Mouse (Mus musculus): ENCODE measurements around the gene Atg13. TPM values are rescaled to one million over a fixed set of nuclear protein-coding genes. Genes with fewer than 3 reads are reported as not detected.

Atg13 gene
- total and polyA plus RNA-seq, 3 experiments, result 5.8 to 20.7 (median 8.5) TPM

GRCm38 (mm10) chr2:91635486-91635885, 74.9 kb downstream of the Atg13 start:
- no peak overlapping the region for H3K9ac ChIP-seq (ENCODE audit: insufficient read depth, low read depth)
- no peaks in the 10 kb centered on the region for H3K9me3 ChIP-seq (replicated peaks; ENCODE audit: low read length)
- in situ Hi-C loops (cut with MboI; ENCODE audit: low pct_ligation_motif_present, low pct_unique_long_range_greater_than_20kb, low sequenced_read_pairs), result no loop called here
- H3K27me3 ChIP-seq (replicated peaks), result no peaks in the 10 kb centered on the region
- no peak overlapping the region for H3K27ac ChIP-seq (ENCODE audit: insufficient read depth, low read depth)
- TF ChIP-seq NRF1 (IDR thresholded peaks at IDR 0.05; ENCODE audit: low read depth, low read length), result no peak
- dilution Hi-C loops (cut with MboI; ENCODE audit: extremely low pct_ligation_motif_present, extremely low pct_unique_long_range_greater_than_20kb, low sequenced_read_pairs), result no loop called here
- no peaks in the 10 kb centered on the region for H3K79me2 ChIP-seq (replicated peaks; ENCODE audit: control insufficient read depth, extremely low read depth, insufficient read depth, poor library complexity, severe bottlenecking)
- no peak overlapping the region for H3K4me2 ChIP-seq (ENCODE audit: insufficient read depth, low read depth, poor library complexity, severe bottlenecking)
- H3K36me3 ChIP-seq (replicated peaks in 1 of 2; ENCODE audit: control insufficient read depth in 1 of 2, insufficient read depth in 1 of 2, low read length in 1 of 2), result no peaks in the 10 kb centered on the region
- peaks cover 7 to 22% of the 10 kb centered on the region in 2 experiments; a peak in 3 of 4 replicates for H3K4me1 ChIP-seq (ENCODE audit: control insufficient read depth in 1 of 2, insufficient read depth in 2 of 2)
- DNase-seq (ENCODE audit: extremely low read depth), result no peak
- no peak overlapping the region for H3K4me3 ChIP-seq (replicated peaks in 1 of 3; ENCODE audit: low read depth in 2 of 3, low read length in 2 of 3, poor library complexity in 1 of 3)

GRCm38 (mm10) chr2:91634841-91635240, 75.5 kb downstream of the Atg13 start:
- in situ Hi-C loops (cut with MboI; ENCODE audit: low pct_ligation_motif_present, low pct_unique_long_range_greater_than_20kb, low sequenced_read_pairs), result no loop called here

GRCm38 (mm10) chr2:91633334-91633977, 76.9 kb downstream of the Atg13 start:
- no peaks in the 10 kb centered on the region for H3K36me3 ChIP-seq (replicated peaks in 1 of 2; ENCODE audit: control insufficient read depth in 1 of 2, insufficient read depth in 1 of 2, low read length in 1 of 2)
- H3K9me3 ChIP-seq (replicated peaks; ENCODE audit: low read length), result no peaks in the 10 kb centered on the region
- no peak overlapping the region for H3K27ac ChIP-seq (ENCODE audit: insufficient read depth, low read depth)
- in situ Hi-C loops (cut with MboI; ENCODE audit: low pct_ligation_motif_present, low pct_unique_long_range_greater_than_20kb, low sequenced_read_pairs) (no loop called here), dilution Hi-C loops (cut with MboI; ENCODE audit: extremely low pct_ligation_motif_present, extremely low pct_unique_long_range_greater_than_20kb, low sequenced_read_pairs) (no loop called here)
- no peak overlapping the region for H3K4me2 ChIP-seq (ENCODE audit: insufficient read depth, low read depth, poor library complexity, severe bottlenecking)
- H3K4me1 ChIP-seq (ENCODE audit: control insufficient read depth in 1 of 2, insufficient read depth in 2 of 2), result peaks cover 7 to 22% of the 10 kb centered on the region in 2 experiments; a peak in 3 of 4 replicates
- no peak overlapping the region for H3K9ac ChIP-seq (ENCODE audit: insufficient read depth, low read depth)
- no peaks in the 10 kb centered on the region for H3K79me2 ChIP-seq (replicated peaks; ENCODE audit: control insufficient read depth, extremely low read depth, insufficient read depth, poor library complexity, severe bottlenecking)
- no peak for DNase-seq (ENCODE audit: extremely low read depth)
- TF ChIP-seq ETS1 (conservative IDR thresholded peaks at IDR 0.05; ENCODE audit: low read depth, low read length) (no peak), RCOR1 (conservative IDR thresholded peaks at IDR 0.05; ENCODE audit: low read depth, low read length) (no peak), NELFE (IDR thresholded peaks at IDR 0.05; ENCODE audit: low read depth, low read length) (no peak), CHD1 (IDR thresholded peaks at IDR 0.05; ENCODE audit: low read depth, low read length) (no peak), MAX (IDR thresholded peaks at IDR 0.05; ENCODE audit: low read length) (no peak), MAFK (IDR thresholded peaks at IDR 0.05; ENCODE audit: insufficient replicate concordance, low read length) (no peak), CHD2 (IDR thresholded peaks at IDR 0.05; ENCODE audit: low read length) (no peak), PAX5 (IDR thresholded peaks at IDR 0.05; ENCODE audit: low read length) (no peak), ZKSCAN1 (IDR thresholded peaks at IDR 0.05; ENCODE audit: borderline replicate concordance, low read depth, low read length) (no peak), UBTF (IDR thresholded peaks at IDR 0.05; ENCODE audit: low read depth, low read length) (no peak)
- peaks cover 2% of the 10 kb centered on the region for H3K27me3 ChIP-seq (replicated peaks)
- no peak overlapping the region for H3K4me3 ChIP-seq (replicated peaks in 1 of 3; ENCODE audit: low read depth in 2 of 3, low read length in 2 of 3, poor library complexity in 1 of 3)

More at GRCm38 (mm10) chr2:91634841-91635240, 75.5 kb downstream of the Atg13 start:
- no peaks in the 10 kb centered on the region for H3K27me3 ChIP-seq (replicated peaks)
- no peaks in the 10 kb centered on the region for H3K9me3 ChIP-seq (replicated peaks; ENCODE audit: low read length)
- dilution Hi-C loops (cut with MboI; ENCODE audit: extremely low pct_ligation_motif_present, extremely low pct_unique_long_range_greater_than_20kb, low sequenced_read_pairs), result no loop called here
- no peaks in the 10 kb centered on the region for H3K36me3 ChIP-seq (replicated peaks in 1 of 2; ENCODE audit: control insufficient read depth in 1 of 2, insufficient read depth in 1 of 2, low read length in 1 of 2)
- H3K9ac ChIP-seq (ENCODE audit: insufficient read depth, low read depth), result no peak overlapping the region
- TF ChIP-seq POLR2A (IDR thresholded peaks at IDR 0.05; ENCODE audit: low read depth, low read length), result no peak
- no peak for TF ChIP-seq JUND (conservative IDR thresholded peaks at IDR 0.05; ENCODE audit: low read depth, low read length)
- no peak for TF ChIP-seq RAD21 (IDR thresholded peaks at IDR 0.05; ENCODE audit: low read depth, low read length)
- no peak for TF ChIP-seq GABPA (IDR thresholded peaks at IDR 0.05; ENCODE audit: insufficient replicate concordance, low read depth, low read length)
- TF ChIP-seq E2F4 (IDR thresholded peaks at IDR 0.05; ENCODE audit: insufficient replicate concordance, low read depth, low read length), result no peak
- TF ChIP-seq ZNF384 (IDR thresholded peaks at IDR 0.05; ENCODE audit: low read depth, low read length), result no peak
- no peak for TF ChIP-seq RCOR1 (conservative IDR thresholded peaks at IDR 0.05; ENCODE audit: low read depth, low read length)
- TF ChIP-seq ELF1 (IDR thresholded peaks at IDR 0.05; ENCODE audit: low read depth, low read length), result no peak
- H3K79me2 ChIP-seq (replicated peaks; ENCODE audit: control insufficient read depth, extremely low read depth, insufficient read depth, poor library complexity, severe bottlenecking), result no peaks in the 10 kb centered on the region
- H3K4me3 ChIP-seq (replicated peaks in 1 of 3; ENCODE audit: low read depth in 2 of 3, low read length in 2 of 3, poor library complexity in 1 of 3), result no peak overlapping the region
- no peak overlapping the region for H3K4me2 ChIP-seq (ENCODE audit: insufficient read depth, low read depth, poor library complexity, severe bottlenecking)
- peaks cover 7 to 22% of the 10 kb centered on the region in 2 experiments; a peak in 3 of 4 replicates for H3K4me1 ChIP-seq (ENCODE audit: control insufficient read depth in 1 of 2, insufficient read depth in 2 of 2)
- DNase-seq (ENCODE audit: extremely low read depth), result no peak
- no peak overlapping the region for H3K27ac ChIP-seq (ENCODE audit: insufficient read depth, low read depth)
